Mouse (Mus musculus) thymus, adult 2 months (tissue): ENCODE results near the gene Scimp. TPM values are rescaled to one million over a fixed set of nuclear protein-coding genes. Genes with fewer than 3 reads are reported as not detected.

Source experiments
- DNase-seq: peaks from one replicate; pipeline ENCODE4 v3.0.0; 2021
- H3K27ac ChIP-seq: fragments of 200-500 bp; 2 replicates; pipeline ENCODE4 v1.5.1; 2012; ENCODE audit warnings: low read length, control low read depth; ENCODE audit not compliant: control insufficient read depth, insufficient read depth
- H3K27me3 ChIP-seq: fragments of 200-500 bp; 2 replicates; pipeline ENCODE4 v1.6.1; 2012; ENCODE audit warnings: mild to moderate bottlenecking, low read length, moderate library complexity, mixed read lengths; ENCODE audit not compliant: control insufficient read depth, insufficient read depth
- H3K36me3 ChIP-seq: fragments of 200-500 bp; 2 replicates; pipeline ENCODE4 v1.6.1; 2012; ENCODE audit warnings: mild to moderate bottlenecking, low read length, moderate library complexity; ENCODE audit not compliant: control insufficient read depth, insufficient read depth
- H3K4me1 ChIP-seq: fragments of 200-500 bp; replicated peaks from 2 replicates; pipeline ENCODE4 v1.6.1; 2012; ENCODE audit warnings: low read length; ENCODE audit not compliant: control insufficient read depth, insufficient read depth
- H3K4me3 ChIP-seq: fragments of 200-500 bp; 2 replicates; pipeline ENCODE4 v1.5.1; 2012; ENCODE audit warnings: mild to moderate bottlenecking, low read length, control low read depth, moderate library complexity; ENCODE audit not compliant: control insufficient read depth, insufficient read depth
- CTCF ChIP-seq: fragments of 200-500 bp; IDR thresholded peaks from 2 replicates; pipeline ENCODE4 v1.5.1; 2012; ENCODE audit warnings: mild to moderate bottlenecking, control low read depth, low read length, moderate library complexity, borderline replicate concordance; ENCODE audit not compliant: control insufficient read depth, poor library complexity, insufficient read depth; ENCODE audit errors: extremely low read depth
- POLR2A ChIP-seq: fragments of 200-500 bp; IDR thresholded peaks from 2 replicates; pipeline ENCODE4 v1.6.1; 2012; ENCODE audit warnings: mild to moderate bottlenecking, low read length, control low read depth, moderate library complexity; ENCODE audit not compliant: control insufficient read depth, poor library complexity, insufficient read depth; ENCODE audit errors: extremely low read depth
- WGBS: fragments of 180-500 bp; shearing (Covaris S2); methylation state at CpG from one replicate; pipeline ENCODE4 v1.1.7; 2018; 5-methylcytosine and 5-hydroxymethylcytosine counted together
- polyA plus RNA-seq: library from polyadenylated mRNA; depleted of rRNA; stranded (reverse); fragments of >200 nt; gene quantifications from 2 replicates; pipeline ENCODE4 v1.2.3, GENCODE M21; 2012

The Scimp gene
- polyA plus RNA-seq, 1 experiment, result 3.1 TPM

DNA sequence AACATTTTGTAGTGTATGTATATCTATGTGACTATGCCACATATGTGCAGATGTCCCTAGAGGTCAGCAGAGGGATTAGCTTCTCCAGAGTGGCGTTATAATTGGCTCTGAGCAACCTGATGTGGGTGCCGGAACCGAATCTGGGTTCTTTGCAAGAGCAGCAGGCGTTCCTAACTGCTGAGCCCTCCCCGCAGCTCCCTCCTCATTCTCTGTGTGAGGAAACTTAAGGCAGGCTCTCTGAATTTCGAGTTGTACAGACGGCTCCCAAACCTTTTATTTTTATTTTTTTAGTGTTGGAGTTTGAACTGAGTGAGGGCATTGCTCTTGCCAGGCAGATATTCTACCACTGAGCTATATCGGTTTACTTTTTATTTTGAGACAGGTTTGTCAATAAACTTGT is 2.7 kb upstream of the Scimp start:
- no peak overlapping the region for H3K4me3 ChIP-seq
- no peaks in the 10 kb centered on the region for H3K4me1 ChIP-seq
- H3K27me3 ChIP-seq, result no peaks in the 10 kb centered on the region
- H3K27ac ChIP-seq, result no peak overlapping the region
- no peak for DNase-seq
- no peaks in the 10 kb centered on the region for H3K36me3 ChIP-seq
- TF ChIP-seq CTCF (no peak), POLR2A (no peak)
- WGBS, result 93% methylated on average over 8 of the region's 8 CpGs

DNA sequence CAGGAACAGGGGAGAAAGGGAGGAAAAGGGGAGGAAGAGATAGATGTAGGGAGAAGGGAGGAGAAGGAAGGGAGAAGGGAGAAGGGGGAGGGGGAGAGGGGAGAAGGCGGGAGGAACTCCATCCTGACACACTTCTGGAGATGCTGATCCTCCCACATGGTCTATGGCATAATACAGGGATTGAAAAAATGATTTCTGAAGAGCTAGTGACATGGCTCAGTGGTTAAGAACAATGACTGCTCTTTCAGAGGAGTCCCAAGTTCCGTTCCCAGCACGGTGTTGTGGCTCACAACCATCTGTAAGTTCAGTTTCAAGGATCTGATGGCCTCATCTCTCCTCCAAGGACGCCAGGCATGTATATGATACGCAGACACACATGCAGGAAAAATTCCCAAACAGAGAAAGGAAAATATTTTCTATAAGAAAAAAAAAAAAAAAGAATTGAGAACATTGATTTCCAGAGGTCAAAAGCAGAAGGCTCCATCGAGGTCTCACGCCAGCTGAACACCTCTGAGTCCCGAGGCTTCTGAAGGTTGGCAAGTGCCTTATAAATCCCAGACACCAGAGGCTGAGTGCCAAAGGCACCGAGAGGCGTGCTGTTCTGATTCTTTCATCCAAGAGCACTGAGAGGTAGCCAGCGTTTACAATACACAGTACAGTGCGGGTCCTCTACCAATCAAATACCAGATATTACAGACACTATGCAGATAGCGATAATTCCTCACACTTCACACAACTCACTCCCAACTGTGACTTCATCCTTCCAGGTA is 730 bp downstream of the Scimp start:
- no peaks in the 10 kb centered on the region for H3K27me3 ChIP-seq
- no peak overlapping the region for H3K4me3 ChIP-seq
- no peak for TF ChIP-seq POLR2A
- TF ChIP-seq CTCF, result no peak
- WGBS, result 83% methylated on average over 13 of the region's 13 CpGs
- H3K36me3 ChIP-seq, result no peaks in the 10 kb centered on the region
- H3K27ac ChIP-seq, result no peak overlapping the region
- H3K4me1 ChIP-seq, result peaks cover 1% of the 10 kb centered on the region; the same call in 1 of the 2 replicates
- DNase-seq, result no peak

DNA sequence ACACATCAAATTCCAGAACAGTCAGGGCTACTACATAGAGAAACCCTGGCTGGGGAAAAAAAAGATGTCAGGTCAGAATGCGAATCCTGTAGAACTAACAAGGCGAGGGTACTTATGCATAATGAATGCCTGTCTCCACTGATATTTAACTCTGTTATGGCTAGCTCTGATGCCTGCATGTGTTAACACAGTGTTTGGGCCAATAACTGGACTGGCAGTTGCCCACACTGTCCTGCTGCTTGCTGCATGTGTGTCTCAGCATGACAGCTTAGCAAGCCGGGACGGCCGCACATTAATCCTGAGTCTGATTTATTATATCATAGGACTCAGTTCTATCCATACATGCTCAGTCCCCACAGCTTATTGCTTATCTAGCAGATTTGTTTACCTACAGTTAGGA is 1.3 kb downstream of the Scimp start:
- Histone ChIP-seq H3K27ac (no peak overlapping the region), H3K4me1 (peaks cover 3% of the 10 kb centered on the region), H3K36me3 (no peaks in the 10 kb centered on the region), H3K27me3 (no peaks in the 10 kb centered on the region), H3K4me3 (no peak overlapping the region)
- TF ChIP-seq POLR2A (no peak), CTCF (no peak)
- no peak for DNase-seq
- 98% methylated on average over 5 of the region's 5 CpGs for WGBS

DNA sequence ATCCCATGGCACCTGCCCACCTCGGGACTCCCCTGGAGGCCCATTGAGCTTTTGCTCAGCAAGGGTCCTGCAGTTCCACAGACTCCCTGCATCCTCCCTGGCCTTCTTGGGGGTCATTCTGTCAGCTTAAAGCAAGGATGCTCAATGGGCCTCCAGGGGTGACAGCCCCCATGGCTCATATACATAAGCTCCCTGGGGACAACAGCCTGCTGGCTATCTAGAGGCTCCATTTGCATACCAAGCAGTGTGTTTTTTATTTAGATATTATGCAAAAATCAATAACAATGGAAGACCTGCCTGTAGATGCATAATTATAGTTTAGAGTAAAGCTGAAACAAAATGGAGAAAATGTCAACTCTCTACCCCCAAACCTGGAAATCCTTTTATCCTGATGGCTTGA is 3.4 kb downstream of the Scimp start:
- H3K27me3 ChIP-seq, result no peaks in the 10 kb centered on the region
- H3K27ac ChIP-seq, result no peak overlapping the region
- WGBS, result 100% methylated on average over 1 of the region's 1 CpGs
- no peak for TF ChIP-seq CTCF
- TF ChIP-seq POLR2A, result no peak
- no peaks in the 10 kb centered on the region for H3K36me3 ChIP-seq
- H3K4me1 ChIP-seq, result peaks cover 10% of the 10 kb centered on the region
- DNase-seq, result no peak
- H3K4me3 ChIP-seq, result no peak overlapping the region

DNA sequence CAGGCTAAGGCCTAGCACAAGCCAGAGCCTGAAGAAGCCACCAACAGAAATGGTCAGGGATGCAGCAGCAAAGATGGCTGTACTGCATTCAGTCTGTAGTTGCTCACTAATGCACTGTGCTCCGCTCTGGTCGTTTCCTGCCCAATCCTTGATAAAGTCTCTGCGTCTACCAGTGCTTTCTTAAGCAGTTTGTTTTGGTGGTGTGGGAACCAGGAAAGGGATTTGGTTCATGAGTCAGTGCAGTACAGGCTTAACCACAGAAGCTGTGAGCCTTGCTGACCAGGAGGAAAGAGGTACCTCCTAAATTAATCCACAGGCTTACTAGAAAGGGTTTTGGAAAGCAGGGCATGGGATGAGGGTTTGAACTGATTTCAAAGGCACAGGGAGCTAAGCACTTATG is 4.3 kb downstream of the Scimp start:
- H3K27me3 ChIP-seq, result no peaks in the 10 kb centered on the region
- TF ChIP-seq CTCF (no peak), POLR2A (no peak)
- no peaks in the 10 kb centered on the region for H3K36me3 ChIP-seq
- H3K4me1 ChIP-seq, result peaks cover 15% of the 10 kb centered on the region
- WGBS, result 67% methylated on average over 3 of the region's 3 CpGs
- no peak for DNase-seq
- H3K27ac ChIP-seq, result no peak overlapping the region
- no peak overlapping the region for H3K4me3 ChIP-seq

DNA sequence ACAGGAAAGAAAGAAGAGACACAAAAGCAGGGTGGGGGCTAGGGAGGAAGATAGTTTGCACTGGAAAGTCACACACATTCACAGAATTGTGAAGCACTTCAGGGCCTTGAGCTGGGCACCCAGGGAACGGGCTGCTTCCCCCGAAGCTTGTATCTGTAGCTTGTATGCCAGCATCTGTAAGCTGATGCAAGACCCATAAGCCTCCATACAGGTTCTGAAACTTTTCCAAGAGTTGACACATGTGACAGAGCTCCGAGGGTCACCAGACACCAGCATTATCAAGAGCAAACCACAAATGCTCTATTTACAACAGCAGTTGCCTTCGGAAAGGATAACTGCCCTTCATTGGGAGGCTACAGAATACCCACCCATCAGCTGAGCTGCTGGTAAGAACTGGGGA is 4.8 kb downstream of the Scimp start:
- Histone ChIP-seq H3K4me1 (peaks cover 15% of the 10 kb centered on the region), H3K36me3 (no peaks in the 10 kb centered on the region), H3K27me3 (no peaks in the 10 kb centered on the region), H3K27ac (no peak overlapping the region), H3K4me3 (no peak overlapping the region)
- DNase-seq, result no peak
- 78% methylated on average over 4 of the region's 4 CpGs for WGBS
- TF ChIP-seq CTCF (no peak), POLR2A (no peak)

DNA sequence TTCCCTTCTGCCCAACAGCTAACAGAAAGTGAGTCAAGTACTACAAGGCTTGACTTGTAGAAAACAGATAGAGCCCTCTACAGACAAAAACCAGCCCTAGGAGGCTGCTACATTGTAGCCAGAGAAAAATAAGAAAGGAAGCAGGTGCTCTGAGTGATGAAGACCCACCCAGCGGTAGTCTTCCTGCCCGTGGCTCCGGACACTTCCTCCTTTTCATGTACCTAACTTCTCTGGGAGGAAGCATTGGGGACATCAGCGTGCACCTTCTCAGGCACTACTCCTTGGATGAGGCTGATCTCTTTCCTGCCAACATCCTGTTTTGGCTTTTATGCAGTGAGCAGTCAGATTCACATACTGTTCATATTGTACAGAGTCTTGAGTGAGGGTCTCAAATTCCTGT is 5.7 kb downstream of the Scimp start:
- no peak overlapping the region for H3K27ac ChIP-seq
- peaks cover 15% of the 10 kb centered on the region for H3K4me1 ChIP-seq
- no peaks in the 10 kb centered on the region for H3K36me3 ChIP-seq
- no peaks in the 10 kb centered on the region for H3K27me3 ChIP-seq
- H3K4me3 ChIP-seq, result no peak overlapping the region
- DNase-seq, result no peak
- TF ChIP-seq CTCF, result no peak
- no peak for TF ChIP-seq POLR2A
- 5% methylated on average over 4 of the region's 4 CpGs for WGBS

DNA sequence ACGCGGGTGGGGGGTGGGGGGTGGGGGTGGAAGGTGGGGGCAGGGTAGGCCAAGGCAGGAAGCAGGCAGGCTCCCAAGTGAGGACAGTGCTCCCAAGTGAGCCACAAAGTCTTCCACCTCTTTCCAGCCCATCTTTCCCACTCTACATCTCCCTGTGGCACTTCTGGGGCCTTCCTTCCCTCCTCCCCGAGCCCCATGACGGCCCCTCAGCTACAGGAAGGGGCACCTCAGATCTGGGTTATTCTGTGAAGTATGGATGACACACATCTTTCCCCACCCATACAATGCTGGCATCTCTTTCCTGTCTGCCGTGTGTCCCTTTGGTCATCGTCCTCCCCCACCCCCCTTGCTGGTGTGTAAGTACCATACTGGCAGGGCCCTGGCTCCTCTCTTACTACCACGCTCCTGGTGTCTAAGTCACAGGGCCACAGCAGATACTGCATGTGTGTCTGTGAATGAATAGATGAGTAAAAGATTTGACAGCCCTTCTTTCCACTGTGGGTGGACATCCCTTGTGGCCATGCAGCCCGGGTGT is 6.7 kb downstream of the Scimp start:
- no peaks in the 10 kb centered on the region for H3K36me3 ChIP-seq
- no peak overlapping the region for H3K27ac ChIP-seq
- H3K4me3 ChIP-seq, result no peak overlapping the region
- H3K27me3 ChIP-seq, result no peaks in the 10 kb centered on the region
- DNase-seq, result no peak
- H3K4me1 ChIP-seq, result peaks cover 15% of the 10 kb centered on the region
- WGBS, result 59% methylated on average over 8 of the region's 8 CpGs
- no peak for TF ChIP-seq POLR2A
- TF ChIP-seq CTCF, result no peak
